Mouse (Mus musculus): ENCODE data around the gene Gga3.

DNA sequence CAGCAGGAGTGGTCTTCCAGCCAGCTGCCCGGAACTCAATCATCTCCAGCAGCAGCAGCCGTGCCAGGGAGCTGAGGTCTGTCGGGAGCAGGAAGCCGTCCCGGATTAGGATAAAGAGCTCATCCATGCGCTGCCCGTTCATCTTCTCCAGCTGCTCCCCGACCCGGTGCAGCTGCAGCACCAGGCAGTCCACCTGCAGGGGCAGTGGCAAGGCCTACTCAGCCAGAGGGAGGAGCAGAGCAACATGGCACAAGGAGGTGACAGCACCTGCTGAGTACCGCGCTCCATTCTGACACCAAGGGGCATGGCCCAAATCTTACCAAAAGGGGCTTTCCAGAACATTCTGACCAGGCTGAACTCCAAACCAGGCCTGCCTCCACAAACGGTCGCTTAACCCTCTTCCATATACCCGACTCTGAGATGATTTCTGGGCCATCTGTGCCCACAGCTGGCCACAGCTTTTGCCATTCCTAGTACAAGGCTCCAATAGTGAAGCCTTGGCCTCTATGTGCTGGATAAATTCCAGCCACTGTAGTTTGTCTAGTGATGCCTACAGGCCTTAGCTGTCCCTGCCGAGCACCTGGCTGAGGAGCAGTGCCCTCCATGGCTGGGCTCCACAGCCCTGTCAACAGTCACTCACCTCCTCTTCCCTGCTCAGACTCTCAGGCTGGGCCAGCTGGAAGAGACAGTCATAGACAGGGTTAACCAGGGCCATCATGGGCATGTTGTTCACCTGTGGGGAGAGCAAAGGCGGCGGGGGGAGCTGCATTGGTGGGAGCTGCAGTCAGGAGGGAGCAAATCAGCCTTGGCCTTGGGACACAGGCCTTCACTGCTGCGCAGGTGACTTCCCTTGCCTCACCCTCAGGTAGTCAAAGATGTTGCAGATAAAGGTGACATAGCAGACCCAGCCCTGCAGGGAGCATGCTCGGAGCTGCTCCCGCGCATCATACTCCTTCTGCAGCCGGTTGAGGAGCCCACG is 4.9 kb upstream of the Gga3 start:
- no peak for TF ChIP-seq GATA1 (IDR thresholded peaks at IDR 0.05; ENCODE audit: borderline replicate concordance, low read length)
- TF ChIP-seq FLI1 (IDR thresholded peaks at IDR 0.05; ENCODE audit: low read length), result no peak

All from megakaryocyte, embryonic 14.5 days (primary cell).